Mouse (Mus musculus) thymus, postnatal 14 days (tissue): Measurements from ENCODE around the gene Foxd3.
A peak's percentile ranks its signal among the peaks of the same experiment; 100 is the strongest.

ENCODE experiments used
- DNase-seq: peaks from one replicate; pipeline ENCODE4 v3.0.0; 2021

Gene Foxd3

GRCm38 (mm10) chr4:99657831-99658470 is 1.9 kb downstream of the Foxd3 start:
- DNase-seq, result no peak

GRCm38 (mm10) chr4:99658881-99659280 is 2.8 kb downstream of the Foxd3 start:
- no peak for DNase-seq

DNA sequence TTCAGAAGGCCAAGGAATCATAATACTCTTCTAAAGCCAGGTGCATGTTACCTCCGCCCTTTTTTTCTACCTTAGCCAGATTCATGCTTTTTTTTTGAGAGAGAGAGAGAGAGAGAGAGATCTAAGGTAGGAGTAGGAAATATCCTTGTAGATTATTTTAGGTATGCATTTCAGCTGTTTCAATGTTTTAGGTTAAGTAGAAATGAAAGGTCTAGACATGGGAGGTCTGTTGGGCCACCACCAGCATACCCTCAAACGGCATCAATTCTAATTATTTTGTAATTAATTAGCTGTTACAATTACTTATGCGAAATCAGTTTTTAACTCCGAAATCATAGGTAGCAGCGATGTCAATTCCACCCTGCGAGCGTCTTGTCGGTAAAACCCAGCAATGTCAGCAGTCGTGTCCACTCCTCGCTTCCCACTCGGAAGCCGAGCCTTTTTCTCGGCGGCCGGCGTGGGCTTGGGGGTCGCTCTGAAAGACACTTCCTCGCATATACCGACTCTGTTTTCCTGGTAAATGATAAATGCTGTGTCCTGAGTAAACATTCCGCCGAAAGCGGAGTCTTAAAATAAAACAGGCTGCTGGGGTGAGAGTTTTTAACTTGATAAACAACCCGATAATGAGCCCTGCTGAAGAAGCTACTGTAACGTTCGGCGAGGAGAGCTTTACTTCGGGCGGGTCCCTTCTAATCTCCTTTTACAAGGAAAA is 3.4 kb downstream of the Foxd3 start:
- DNase-seq, result no peak

DNA sequence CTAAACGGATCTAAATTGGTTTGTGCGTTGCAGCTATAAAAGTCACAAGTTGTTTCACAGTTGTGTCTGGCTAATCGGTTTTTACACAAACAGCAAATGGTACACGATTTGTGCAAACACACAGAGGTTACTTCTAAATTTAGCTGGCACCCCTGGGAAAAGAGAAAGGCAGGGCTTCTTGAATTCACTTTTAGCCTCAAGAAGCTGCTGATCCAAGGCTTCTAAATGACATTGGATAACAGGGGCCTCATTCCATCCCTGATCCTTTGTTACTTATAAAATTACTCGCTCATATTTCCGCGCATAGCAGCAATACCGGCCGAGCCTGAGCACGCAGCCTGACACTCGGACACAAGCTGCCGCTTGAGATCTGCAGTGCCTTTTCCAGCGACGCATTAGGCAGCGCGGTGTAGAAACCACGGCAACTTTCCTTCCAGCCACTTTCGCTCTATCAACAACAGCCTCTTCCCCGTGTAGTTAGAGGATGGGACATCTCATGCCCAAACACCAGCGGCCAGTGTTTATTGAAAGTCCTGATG is 4.0 kb downstream of the Foxd3 start:
- no peak for DNase-seq

GRCm38 (mm10) chr4:99660981-99661380 is 4.9 kb downstream of the Foxd3 start:
- DNase-seq, result peak; percentile 66

- DNase-seq, result no peak
These were observed 5.9 kb downstream of the Foxd3 start for GRCm38 (mm10) chr4:99661956-99662355.

GRCm38 (mm10) chr4:99662431-99662830 is 6.3 kb downstream of the Foxd3 start:
- no peak for DNase-seq

DNA sequence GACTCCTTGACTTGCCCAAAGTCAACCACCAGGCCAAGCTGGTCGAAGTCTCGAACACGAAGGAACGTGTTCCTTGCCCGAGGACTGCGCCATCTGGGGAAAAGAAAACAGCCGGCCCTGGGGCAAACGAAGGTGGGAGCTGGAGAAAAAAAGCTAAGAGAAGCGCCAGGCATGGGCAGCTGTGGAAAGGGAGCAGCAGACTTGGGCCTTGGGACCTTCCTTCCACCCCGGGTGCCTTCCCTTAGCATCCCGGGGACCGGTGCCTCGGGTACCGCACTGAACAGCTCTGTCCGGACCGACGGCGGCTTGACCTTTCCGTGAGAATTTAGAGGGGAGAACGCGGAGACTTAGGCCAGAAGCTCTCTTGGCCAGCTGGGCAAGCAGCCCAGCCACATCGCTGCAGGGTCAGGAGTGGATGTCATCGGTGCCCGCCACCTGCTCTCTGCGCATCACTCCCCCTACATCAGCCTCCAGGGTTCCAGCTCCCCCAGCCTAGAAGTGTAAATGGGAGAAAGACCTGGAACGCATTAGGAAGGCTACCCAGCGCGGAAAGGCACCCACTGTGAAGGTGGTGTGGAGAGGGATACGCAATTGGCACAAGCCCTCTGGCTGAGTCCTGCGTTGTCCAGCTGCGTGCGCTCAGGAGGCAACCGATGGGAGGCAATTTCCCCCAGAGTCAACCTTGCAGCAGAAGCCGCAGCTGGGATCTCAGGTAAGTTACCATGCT is 6.9 kb downstream of the Foxd3 start:
- no peak for DNase-seq

DNA sequence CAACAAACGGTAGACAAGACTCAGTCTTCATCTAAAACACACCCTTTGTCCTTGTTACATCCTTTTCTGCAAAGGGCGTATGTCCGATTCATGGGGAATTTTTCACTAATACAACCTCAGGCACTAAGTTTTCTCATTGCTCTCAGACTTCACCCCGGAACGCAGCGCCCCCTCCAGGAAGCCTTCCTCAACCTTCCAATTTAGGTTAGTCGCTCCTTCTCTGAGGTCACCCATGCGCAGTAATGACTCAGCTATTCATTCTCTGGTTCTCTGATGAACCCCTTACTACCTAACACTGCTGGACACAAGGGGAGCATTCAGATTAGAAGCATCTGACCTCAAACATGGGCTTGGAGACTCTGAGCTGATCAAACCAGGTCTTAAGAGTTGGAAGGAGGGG is 7.6 kb downstream of the Foxd3 start:
- no peak for DNase-seq

DNA sequence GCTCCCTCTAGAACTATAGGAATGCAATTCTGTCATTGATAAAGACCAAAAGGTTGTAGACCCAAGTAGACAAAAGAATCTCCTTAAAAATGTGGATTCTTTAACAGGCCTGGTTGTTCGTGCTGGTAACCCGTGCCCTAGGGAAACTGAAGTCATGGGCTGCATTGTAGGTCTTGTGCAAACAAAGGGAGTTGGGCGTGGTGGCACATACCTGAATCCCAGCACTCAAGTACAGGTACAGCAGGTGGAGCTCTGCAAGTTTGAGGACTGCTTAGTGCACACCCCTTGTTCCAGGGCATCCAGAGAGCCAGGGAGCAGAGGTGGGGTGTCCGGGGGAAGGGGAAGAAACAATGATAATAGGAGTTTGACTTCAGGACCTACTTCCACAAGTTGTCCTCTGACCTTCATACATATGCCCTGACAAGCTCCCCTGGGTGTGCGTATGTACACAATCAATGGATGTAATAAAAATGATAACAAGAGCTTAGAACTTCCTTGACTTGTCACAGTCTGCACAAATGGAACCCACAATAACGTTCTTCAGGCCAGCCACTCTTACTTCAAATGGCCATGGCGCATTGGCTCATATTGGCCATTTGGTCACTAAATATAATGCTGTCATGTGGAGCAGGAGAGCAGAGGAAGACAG is 14.2 kb downstream of the Foxd3 start:
- no peak for DNase-seq

DNA sequence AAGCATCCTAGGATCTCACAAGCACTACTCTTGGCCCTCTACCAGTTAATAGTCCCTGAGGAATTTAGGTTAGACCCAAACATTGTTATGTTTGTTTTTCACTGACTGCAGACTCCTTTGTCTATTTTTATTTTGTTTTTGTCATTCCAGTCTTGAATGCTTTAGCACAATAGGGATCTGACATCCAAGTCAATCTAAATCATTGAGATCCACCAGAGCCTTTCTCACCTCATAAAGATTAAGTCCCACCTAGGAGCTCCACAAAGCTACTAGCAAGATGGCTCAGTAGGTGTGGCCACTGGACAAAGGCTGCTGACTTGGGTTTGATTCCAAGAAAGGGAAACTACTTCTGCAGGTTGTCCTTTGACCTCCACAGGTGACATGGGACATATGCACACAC is 19.1 kb downstream of the Foxd3 start:
- no peak for DNase-seq

DNA sequence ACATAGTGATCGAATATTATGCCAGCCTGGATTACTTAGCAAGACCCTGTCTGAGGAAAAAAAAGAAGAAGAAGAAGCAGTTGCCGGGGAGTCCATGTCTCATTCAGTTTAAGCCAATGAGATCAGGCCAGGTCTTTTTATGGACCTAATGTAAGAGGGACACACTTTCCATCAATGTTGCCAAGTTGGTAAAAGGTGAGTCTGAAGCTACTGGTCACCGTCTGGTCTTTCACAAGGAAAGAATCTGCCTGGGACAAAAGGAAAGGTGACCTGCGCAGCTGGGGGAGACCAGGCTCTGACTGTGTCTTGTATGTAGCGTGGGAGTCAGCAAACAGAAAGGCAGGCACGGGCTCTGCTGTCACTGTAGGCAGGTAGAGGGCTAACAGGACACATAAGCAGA is 27.8 kb downstream of the Foxd3 start:
- DNase-seq, result no peak

- DNase-seq, result no peak
These were observed 30.2 kb downstream of the Foxd3 start for GRCm38 (mm10) chr4:99686308-99686707.
